ENCODE assay signal across 12 mouse cellular contexts in genomic region chr7:145293859-145294258, GRCm38 (mm10). TPM values are rescaled to one million over a fixed set of nuclear protein-coding genes. Genes with fewer than 3 reads are reported as not detected.
DNase-seq lines count a peak whose midpoint lies in the region; ATAC-seq and TF ChIP-seq lines count a peak whose summit lies in the region.
"Had no signal": no experiment of that assay in that cellular context is flagged by ENCODE, and none has a peak within 500 bp of the region (broad histone marks: within the 10 kb centered on the region; RNA-seq: fewer than 3 reads in every experiment).

No protein-coding gene starts in this region.

- no peaks in the 10 kb centered on the region for H3K27me3 ChIP-seq in kidney, postnatal 0 days (ENCODE audit: insufficient read depth, low read length)
- H3K27me3 ChIP-seq in kidney, embryonic 14.5 days (ENCODE audit: control insufficient read depth, insufficient read depth, low read length) = no peaks in the 10 kb centered on the region
- no peaks in the 10 kb centered on the region for H3K27me3 ChIP-seq in forebrain, postnatal 0 days (ENCODE audit: insufficient read depth, low read length)
- H3K27me3 ChIP-seq: forebrain, embryonic 15.5 days; neural tube, embryonic 15.5 days had no signal

- H3K4me2 ChIP-seq in kidney, postnatal 0 days (ENCODE audit: low read length) = no peak overlapping the region
- no peak overlapping the region for H3K4me2 ChIP-seq in kidney, embryonic 14.5 days (replicated peaks; ENCODE audit: low read depth, low read length)
- no peak overlapping the region for H3K4me2 ChIP-seq in forebrain, postnatal 0 days (ENCODE audit: low read depth)
- H3K4me2 ChIP-seq: forebrain, embryonic 15.5 days; neural tube, embryonic 15.5 days had no signal

- H3K4me1 ChIP-seq in kidney, postnatal 0 days (replicated peaks; ENCODE audit: insufficient read depth, low read length) = no peaks in the 10 kb centered on the region
- H3K4me1 ChIP-seq in kidney, embryonic 14.5 days (ENCODE audit: control insufficient read depth, insufficient read depth, low read length) = no peaks in the 10 kb centered on the region
- H3K4me1 ChIP-seq in forebrain, postnatal 0 days (ENCODE audit: insufficient read depth) = no peaks in the 10 kb centered on the region
- H3K4me1 ChIP-seq: forebrain, embryonic 15.5 days; neural tube, embryonic 15.5 days had no signal

- TF ChIP-seq CTCF in kidney, postnatal 0 days (IDR thresholded peaks at IDR 0.05; ENCODE audit: low read depth) = peak; percentile 55
- TF ChIP-seq CTCF in forebrain, postnatal 0 days (IDR thresholded peaks at IDR 0.05; ENCODE audit: low read depth) = no peak

- no peak for DNase-seq in kidney, postnatal 0 days (ENCODE audit: low spot score)
- DNase-seq in ES-CJ7 (ENCODE audit: low read depth, low spot score) (peak; percentile 56), ZHBTc4 (ENCODE audit: low read depth, low spot score) (peak; percentile 56)
- peak; percentile 48 for DNase-seq in lung, postnatal 10 days
- DNase-seq in forebrain, postnatal 0 days = no peak
- DNase-seq in right cerebral cortex, adult 2 months (ENCODE audit: low spot score in 2 of 2) = no peak
- DNase-seq: heart, postnatal 14 days had no signal

- H3K4me3 ChIP-seq in kidney, postnatal 0 days (replicated peaks; ENCODE audit: low read depth, low read length) = no peak overlapping the region
- H3K4me3 ChIP-seq in kidney, embryonic 14.5 days (ENCODE audit: low read length) = no peak overlapping the region
- H3K4me3 ChIP-seq in forebrain, postnatal 0 days (ENCODE audit: low read depth, low read length) = no peak overlapping the region
- H3K4me3 ChIP-seq: forebrain, embryonic 15.5 days; neural tube, embryonic 15.5 days had no signal

- no peaks in the 10 kb centered on the region for H3K36me3 ChIP-seq in kidney, postnatal 0 days (ENCODE audit: insufficient read depth, low read length)
- H3K36me3 ChIP-seq in kidney, embryonic 14.5 days (ENCODE audit: control insufficient read depth, insufficient read depth, low read length) = no peaks in the 10 kb centered on the region
- no peaks in the 10 kb centered on the region for H3K36me3 ChIP-seq in forebrain, postnatal 0 days (ENCODE audit: insufficient read depth)
- H3K36me3 ChIP-seq: forebrain, embryonic 15.5 days; neural tube, embryonic 15.5 days had no signal

- WGBS in kidney, postnatal 0 days = 38% methylated on average over 6 of the region's 6 CpGs
- 42% methylated on average over 6 of the region's 6 CpGs for WGBS in kidney, embryonic 14.5 days
- 42% methylated on average over 6 of the region's 6 CpGs for WGBS in forebrain, postnatal 0 days

- no peak overlapping the region for H3K27ac ChIP-seq in kidney, postnatal 0 days
- H3K27ac ChIP-seq in kidney, embryonic 14.5 days (ENCODE audit: low read depth, low read length) = no peak overlapping the region
- no peak overlapping the region for H3K27ac ChIP-seq in forebrain, postnatal 0 days (ENCODE audit: low read depth, low read length)
- H3K27ac ChIP-seq: forebrain, embryonic 15.5 days; neural tube, embryonic 15.5 days had no signal

- no peak overlapping the region for H3K9ac ChIP-seq in kidney, postnatal 0 days (ENCODE audit: low read depth, low read length)
- no peak overlapping the region for H3K9ac ChIP-seq in kidney, embryonic 14.5 days (ENCODE audit: low read depth, low read length)
- no peak overlapping the region for H3K9ac ChIP-seq in forebrain, postnatal 0 days
- H3K9ac ChIP-seq: forebrain, embryonic 15.5 days; neural tube, embryonic 15.5 days had no signal

- ATAC-seq in kidney, postnatal 0 days (replicated peaks; ENCODE audit: low FRiP score, low read depth) = no peak
- ATAC-seq in kidney, embryonic 14.5 days (ENCODE audit: low FRiP score, low TSS enrichment) = no peak
- no peak for ATAC-seq in forebrain, postnatal 0 days
- ATAC-seq: forebrain, embryonic 15.5 days had no signal

- no peaks in the 10 kb centered on the region for H3K9me3 ChIP-seq in kidney, postnatal 0 days (replicated peaks; ENCODE audit: low read length)
- no peaks in the 10 kb centered on the region for H3K9me3 ChIP-seq in kidney, embryonic 14.5 days (ENCODE audit: control insufficient read depth, low read length)
- no peaks in the 10 kb centered on the region for H3K9me3 ChIP-seq in forebrain, postnatal 0 days (ENCODE audit: low read length)
- H3K9me3 ChIP-seq: forebrain, embryonic 15.5 days; neural tube, embryonic 15.5 days had no signal

RNA-seq across cellular contexts. Expression of gene Mrgprf, which starts 6.8 kb away (rescaled TPM):
- 3.5 and 3.8 TPM in 2 replicates for polyA plus RNA-seq in kidney, postnatal 0 days (2015; fragmentation: Nextera tagmentation; extraction: Ambion mirVana)
- 1.7 and 2.2 TPM in 2 replicates for polyA plus RNA-seq in kidney, embryonic 14.5 days (2014; fragmentation: Nextera tagmentation; extraction: Ambion mirVana)
- 2.4 and 4.4 TPM in 2 replicates for total RNA-seq in forebrain, postnatal 0 days (2014; rRNA removed)
- 3.4 and 3.7 TPM in 2 replicates for polyA plus RNA-seq in forebrain, postnatal 0 days (2015; fragmentation: Nextera tagmentation; extraction: Ambion mirVana)
- total RNA-seq: common myeloid progenitor, adult 5-6 weeks had no signal

RNA-seq across cellular contexts. Expression of gene Tpcn2, which starts 10.0 kb away (rescaled TPM):
- polyA plus RNA-seq in kidney, postnatal 0 days (2015; fragmentation: Nextera tagmentation; extraction: Ambion mirVana) = 7.7 and 8.7 TPM in 2 replicates
- polyA plus RNA-seq in kidney, embryonic 14.5 days (2014; fragmentation: Nextera tagmentation; extraction: Ambion mirVana) = 4.0 and 4.4 TPM in 2 replicates
- 2.5 and 2.9 TPM in 2 replicates for total RNA-seq in forebrain, postnatal 0 days (2014; rRNA removed)
- polyA plus RNA-seq in forebrain, postnatal 0 days (2015; fragmentation: Nextera tagmentation; extraction: Ambion mirVana) = 1.2 and 1.3 TPM in 2 replicates

RNA-seq across cellular contexts. Expression of gene Mrgprd, which starts 20.8 kb away (rescaled TPM):
- not detected in 2 replicates for polyA plus RNA-seq in kidney, postnatal 0 days (2015; fragmentation: Nextera tagmentation; extraction: Ambion mirVana)
- polyA plus RNA-seq in kidney, embryonic 14.5 days (2014; fragmentation: Nextera tagmentation; extraction: Ambion mirVana) = not detected in 2 replicates
- not detected in 2 replicates for total RNA-seq in forebrain, postnatal 0 days (2014; rRNA removed)
- not detected in 2 replicates for polyA plus RNA-seq in forebrain, postnatal 0 days (2015; fragmentation: Nextera tagmentation; extraction: Ambion mirVana)
- total RNA-seq: common myeloid progenitor, adult 5-6 weeks; heart, postnatal 14 days had no signal
- polyA plus RNA-seq: forebrain, embryonic 15.5 days; stomach, embryonic 16.5 days had no signal

Comparison
In these comparisons a context has a peak if more than half of its experiments do, and no peak if none do; other contexts are left out.
1. DNase-seq: peak in ES-CJ7 (single experiment), ZHBTc4 (single experiment) and lung, postnatal 10 days (single experiment); none in kidney, postnatal 0 days (single experiment), forebrain, postnatal 0 days (single experiment) and right cerebral cortex, adult 2 months (0 of 2).